In genomic region chr17:26675845-26676244, GRCm38 (mm10) we compare ENCODE assay signal across 8 mouse cellular contexts. TPM values are rescaled to one million over a fixed set of nuclear protein-coding genes. Genes with fewer than 3 reads are reported as not detected.
DNase-seq lines count a peak whose midpoint lies in the region; ATAC-seq and TF ChIP-seq lines count a peak whose summit lies in the region.

No protein-coding gene starts in this region.

- no peak for DNase-seq in kidney, postnatal 14 days
- DNase-seq in embryonic facial prominence, embryonic 11.5 days (ENCODE audit: low spot score), result no peak
- no peak for DNase-seq in hindbrain, postnatal 0 days (ENCODE audit: low spot score)
- DNase-seq in midbrain, postnatal 0 days (ENCODE audit: low spot score), result no peak
- no peak for DNase-seq in cerebellum, adult 18-20 months
- DNase-seq in right cerebral cortex, postnatal 10 days (ENCODE audit: low spot score in 2 of 2), result no peak
- no peak for DNase-seq in left cerebral cortex, postnatal 4 days

- no peaks in the 10 kb centered on the region for H3K36me3 ChIP-seq in kidney, embryonic 16.5 days (ENCODE audit: insufficient read depth, low read length)
- no peaks in the 10 kb centered on the region for H3K36me3 ChIP-seq in embryonic facial prominence, embryonic 11.5 days (replicated peaks; ENCODE audit: control insufficient read depth, insufficient read depth, low read depth, low read length)
- H3K36me3 ChIP-seq in hindbrain, postnatal 0 days (ENCODE audit: insufficient read depth, low read length), result no peaks in the 10 kb centered on the region
- 0 out of 2 replicates have a peak, but pooled peaks cover 2% of the 10 kb centered on the region for H3K36me3 ChIP-seq in midbrain, postnatal 0 days (ENCODE audit: insufficient read depth, low read length)

- peaks cover 15% of the 10 kb centered on the region for H3K4me1 ChIP-seq in kidney, embryonic 16.5 days (ENCODE audit: insufficient read depth, low read length)
- no peaks in the 10 kb centered on the region for H3K4me1 ChIP-seq in embryonic facial prominence, embryonic 11.5 days (ENCODE audit: control insufficient read depth, insufficient read depth, low read length)
- peaks cover 4% of the 10 kb centered on the region for H3K4me1 ChIP-seq in hindbrain, postnatal 0 days (ENCODE audit: insufficient read depth, low read length)
- peaks cover 10% of the 10 kb centered on the region for H3K4me1 ChIP-seq in midbrain, postnatal 0 days (ENCODE audit: insufficient read depth, low read length)

- H3K27ac ChIP-seq in kidney, embryonic 16.5 days (ENCODE audit: low read length), result peak overlapping the region; percentile 5; the same call in 1 of the 2 replicates
- H3K27ac ChIP-seq in embryonic facial prominence, embryonic 11.5 days (replicated peaks; ENCODE audit: low read depth, low read length), result no peak overlapping the region
- peak overlapping the region; percentile 94 for H3K27ac ChIP-seq in hindbrain, postnatal 0 days
- H3K27ac ChIP-seq in midbrain, postnatal 0 days (ENCODE audit: low read depth, low read length), result peak overlapping the region; percentile 95

- WGBS in kidney, embryonic 16.5 days, result 25% methylated on average over 7 of the region's 7 CpGs
- 21% methylated on average over 7 of the region's 7 CpGs for WGBS in embryonic facial prominence, embryonic 11.5 days
- 15% methylated on average over 7 of the region's 7 CpGs for WGBS in hindbrain, postnatal 0 days
- 23% methylated on average over 7 of the region's 7 CpGs for WGBS in midbrain, postnatal 0 days

- TF ChIP-seq CTCF in hindbrain, postnatal 0 days (IDR thresholded peaks at IDR 0.05; ENCODE audit: low read depth), result no peak
- no peak; the same call in 1 of the 2 replicates for TF ChIP-seq CTCF in midbrain, postnatal 0 days (IDR thresholded peaks at IDR 0.05)

- peak; percentile 24; the same call in 1 of the 2 replicates for ATAC-seq in kidney, embryonic 16.5 days (ENCODE audit: low FRiP score, low TSS enrichment)
- ATAC-seq in embryonic facial prominence, embryonic 11.5 days (replicated peaks; ENCODE audit: insufficient number of reproducible peaks, low FRiP score, low TSS enrichment, low read depth), result 0 out of 2 replicates have a peak, but pooled peaks have one; percentile 32
- peak; percentile 52 for ATAC-seq in hindbrain, postnatal 0 days
- ATAC-seq in midbrain, postnatal 0 days (ENCODE audit: low FRiP score), result peak; percentile 47

- H3K4me3 ChIP-seq in kidney, embryonic 16.5 days (ENCODE audit: low read length), result peak overlapping the region; percentile 94
- peak overlapping the region; percentile 78 for H3K4me3 ChIP-seq in embryonic facial prominence, embryonic 11.5 days (ENCODE audit: low read depth, low read length)
- H3K4me3 ChIP-seq in hindbrain, postnatal 0 days (ENCODE audit: low read length), result peak overlapping the region; percentile 88
- peak overlapping the region; percentile 77 for H3K4me3 ChIP-seq in midbrain, postnatal 0 days (ENCODE audit: low read depth, low read length)

- intact Hi-C loops in left cerebral cortex, postnatal 4 days (cut with DNase I), result loop anchor here (10.0 kb wide), 1 partner anchor 209 kb away; no protein-coding TSS in a partner anchor

- peak overlapping the region; percentile 91; the same call in 1 of the 2 replicates for H3K9ac ChIP-seq in kidney, embryonic 16.5 days (replicated peaks; ENCODE audit: low read length)
- no peak overlapping the region for H3K9ac ChIP-seq in embryonic facial prominence, embryonic 11.5 days (replicated peaks; ENCODE audit: low read length)
- peak overlapping the region; percentile 24 for H3K9ac ChIP-seq in hindbrain, postnatal 0 days (replicated peaks; ENCODE audit: low read length)
- peak overlapping the region; percentile 86 for H3K9ac ChIP-seq in midbrain, postnatal 0 days (replicated peaks; ENCODE audit: low read length, poor library complexity, severe bottlenecking)

- no peaks in the 10 kb centered on the region for H3K27me3 ChIP-seq in kidney, embryonic 16.5 days (ENCODE audit: insufficient read depth, low read length)
- H3K27me3 ChIP-seq in embryonic facial prominence, embryonic 11.5 days (ENCODE audit: control insufficient read depth, insufficient read depth, low read length), result no peaks in the 10 kb centered on the region
- H3K27me3 ChIP-seq in hindbrain, postnatal 0 days (ENCODE audit: insufficient read depth, low read length), result no peaks in the 10 kb centered on the region
- no peaks in the 10 kb centered on the region for H3K27me3 ChIP-seq in midbrain, postnatal 0 days (ENCODE audit: insufficient read depth, low read length)

- no peaks in the 10 kb centered on the region for H3K9me3 ChIP-seq in kidney, embryonic 16.5 days (ENCODE audit: low read length)
- no peaks in the 10 kb centered on the region for H3K9me3 ChIP-seq in embryonic facial prominence, embryonic 11.5 days (replicated peaks; ENCODE audit: control insufficient read depth, low read length)
- no peaks in the 10 kb centered on the region for H3K9me3 ChIP-seq in hindbrain, postnatal 0 days (ENCODE audit: low read length)
- no peaks in the 10 kb centered on the region for H3K9me3 ChIP-seq in midbrain, postnatal 0 days (ENCODE audit: low read length)

- H3K4me2 ChIP-seq in kidney, embryonic 16.5 days (replicated peaks; ENCODE audit: low read depth, low read length), result peak overlapping the region; percentile 76
- H3K4me2 ChIP-seq in embryonic facial prominence, embryonic 11.5 days (ENCODE audit: low read depth, low read length), result peak overlapping the region; percentile 74
- peak overlapping the region; percentile 78 for H3K4me2 ChIP-seq in hindbrain, postnatal 0 days (ENCODE audit: low read depth, low read length)
- peak overlapping the region; percentile 64 for H3K4me2 ChIP-seq in midbrain, postnatal 0 days (ENCODE audit: low read depth, low read length, poor library complexity, severe bottlenecking)

RNA-seq across cellular contexts. Expression of gene Atp6v0e, which starts 12.8 kb away (rescaled TPM):
- polyA plus RNA-seq in kidney, embryonic 16.5 days (2015; fragmentation: Nextera tagmentation; extraction: Ambion mirVana), result 251 and 271 TPM in 2 replicates
- polyA plus RNA-seq in embryonic facial prominence, embryonic 11.5 days (2014; fragmentation: Nextera tagmentation; extraction: Ambion mirVana), result 122 and 128 TPM in 2 replicates
- total RNA-seq in hindbrain, postnatal 0 days (2014; rRNA removed), result 98.2 and 124 TPM in 2 replicates
- 121 and 133 TPM in 2 replicates for polyA plus RNA-seq in hindbrain, postnatal 0 days (2015; fragmentation: Nextera tagmentation; extraction: Ambion mirVana)
- total RNA-seq in midbrain, postnatal 0 days (2014; rRNA removed), result 45.0 and 85.3 TPM in 2 replicates
- 80.6 and 86.8 TPM in 2 replicates for polyA plus RNA-seq in midbrain, postnatal 0 days (2015; fragmentation: Nextera tagmentation; extraction: Ambion mirVana)
- 10 to 100 TPM; 29.4 to 31.3 TPM for total RNA-seq in left cerebral cortex, postnatal 4 days (2021)

RNA-seq across cellular contexts. Expression of gene Crebrf, which starts 39.6 kb away (rescaled TPM):
- polyA plus RNA-seq in kidney, embryonic 16.5 days (2015; fragmentation: Nextera tagmentation; extraction: Ambion mirVana), result 5.0 and 9.2 TPM in 2 replicates
- 3.5 and 3.8 TPM in 2 replicates for polyA plus RNA-seq in embryonic facial prominence, embryonic 11.5 days (2014; fragmentation: Nextera tagmentation; extraction: Ambion mirVana)
- 17.7 and 23.5 TPM in 2 replicates for total RNA-seq in hindbrain, postnatal 0 days (2014; rRNA removed)
- polyA plus RNA-seq in hindbrain, postnatal 0 days (2015; fragmentation: Nextera tagmentation; extraction: Ambion mirVana), result 11.7 and 13.4 TPM in 2 replicates
- total RNA-seq in midbrain, postnatal 0 days (2014; rRNA removed), result 18.5 and 28.0 TPM in 2 replicates
- 10.2 and 11.5 TPM in 2 replicates for polyA plus RNA-seq in midbrain, postnatal 0 days (2015; fragmentation: Nextera tagmentation; extraction: Ambion mirVana)
- 10 to 100 TPM; 25.8 to 26.5 TPM for total RNA-seq in left cerebral cortex, postnatal 4 days (2021)
